Mouse (Mus musculus) heart, embryonic 11.5 days (tissue): Measurements from ENCODE around the gene H2-DMb2. TPM values are rescaled to one million over a fixed set of nuclear protein-coding genes. Genes with fewer than 3 reads are reported as not detected.

Experiments used
- ATAC-seq: fragments of 200-750 bp; cut with Nextera tagmentation; replicated peaks from 2 replicates; pipeline ENCODE4 v1.8.0; 2017; ENCODE audit warnings: moderate library complexity; ENCODE audit not compliant: insufficient number of reproducible peaks, low FRiP score, low TSS enrichment
- H3K27ac ChIP-seq: fragments of 300-500 bp; sonication (generic); 2 replicates; pipeline ENCODE4 v1.5.1; 2014; ENCODE audit warnings: mild to moderate bottlenecking, low read depth, low read length
- H3K27me3 ChIP-seq: fragments of 300-500 bp; sonication (generic); 2 replicates; pipeline ENCODE4 v1.6.1; 2014; ENCODE audit warnings: mild to moderate bottlenecking, low read length, mixed read lengths; ENCODE audit not compliant: control insufficient read depth, insufficient read depth
- H3K36me3 ChIP-seq: fragments of 300-500 bp; sonication (generic); 2 replicates; pipeline ENCODE4 v1.6.1; 2014; ENCODE audit warnings: mild to moderate bottlenecking, low read length, moderate library complexity, mixed read lengths; ENCODE audit not compliant: control insufficient read depth, insufficient read depth
- H3K4me1 ChIP-seq: fragments of 300-500 bp; sonication (generic); 2 replicates; pipeline ENCODE4 v1.6.1; 2014; ENCODE audit warnings: low read length; ENCODE audit not compliant: control insufficient read depth, insufficient read depth
- H3K4me2 ChIP-seq: fragments of 300-500 bp; sonication (generic); 2 replicates; pipeline ENCODE4 v1.6.1; 2014; ENCODE audit warnings: mild to moderate bottlenecking, moderate library complexity
- H3K4me3 ChIP-seq: fragments of 300-500 bp; sonication (generic); 2 replicates; pipeline ENCODE4 v1.5.1; 2014; ENCODE audit warnings: low read depth, low read length
- H3K9ac ChIP-seq: fragments of 300-500 bp; sonication (generic); 2 replicates; pipeline ENCODE4 v1.6.1; 2014; ENCODE audit warnings: mild to moderate bottlenecking, low read depth, low read length, moderate library complexity
- H3K9me3 ChIP-seq: fragments of 300-500 bp; sonication (generic); replicated peaks from 2 replicates; pipeline ENCODE4 v1.6.1; 2016; ENCODE audit warnings: low read length; ENCODE audit not compliant: control insufficient read depth
- WGBS: fragments of 180-500 bp; shearing (Covaris S2); extraction: QIAGEN DNeasy Blood & Tissue Kit; methylation state at CpG from one replicate; pipeline ENCODE4 v1.1.7; 2014; ENCODE audit not compliant: insufficient replicate concordance; 5-methylcytosine and 5-hydroxymethylcytosine counted together
- polyA plus RNA-seq: library from polyadenylated mRNA; unstranded; fragments of >200 nt; fragmentation: Nextera tagmentation; extraction: Ambion mirVana; gene quantifications from 2 replicates; pipeline ENCODE4 v1.2.1, GENCODE M21; 2014

The H2-DMb2 gene
- polyA plus RNA-seq, 1 experiment from 2014 or later, result not detected

DNA sequence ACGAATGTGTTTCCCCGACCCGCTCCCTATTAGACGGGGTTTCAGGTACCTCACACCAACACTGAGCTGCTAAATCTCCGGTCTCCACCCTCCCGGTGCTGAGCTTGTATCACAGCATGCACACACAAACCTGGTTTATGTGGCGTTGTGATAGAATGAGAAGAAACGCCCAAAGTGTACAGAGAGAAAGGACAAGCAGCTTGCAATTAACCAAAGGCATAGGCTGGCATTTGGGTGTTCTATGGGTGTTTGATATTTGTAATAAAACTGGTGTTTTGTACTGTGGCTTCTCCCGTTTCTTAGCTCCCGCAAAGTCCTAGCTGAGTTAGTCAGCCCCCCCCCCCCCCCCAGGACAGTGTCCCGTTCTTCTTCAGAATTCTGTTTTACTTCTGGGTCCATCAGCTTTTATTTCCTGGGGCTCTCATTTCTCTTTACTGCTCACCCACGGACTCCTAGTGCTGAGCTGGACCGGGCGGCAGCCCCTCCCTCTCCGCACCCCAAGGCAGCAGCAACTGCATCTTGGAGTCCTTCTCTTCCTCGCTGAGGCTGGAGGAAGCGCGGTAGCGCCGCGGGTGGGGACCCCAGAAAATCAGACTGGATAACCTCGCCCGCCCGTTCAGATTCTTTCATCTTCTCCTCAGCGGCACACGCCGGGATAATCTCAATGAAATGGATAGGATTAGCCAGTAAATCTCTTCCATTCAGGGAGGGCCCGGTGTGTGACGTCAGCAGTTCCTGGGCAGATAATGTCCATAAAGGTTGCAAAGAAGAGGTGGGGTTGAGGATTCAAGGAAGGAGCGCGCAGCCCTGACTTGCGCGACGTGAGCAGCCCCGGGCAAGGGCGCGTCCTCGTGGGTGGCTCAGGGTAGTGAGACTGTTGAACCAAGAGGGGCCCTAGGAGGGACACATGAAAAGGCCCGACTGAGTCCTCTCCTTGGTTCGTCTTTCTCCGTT, 54.1 kb downstream of the H2-DMb2 start, which contains the start of gene Psmb8:
Gene Psmb8, plus strand, starts transcription at position 781 of the 954 bp plus-strand sequence.
- Histone ChIP-seq H3K9me3 (no peaks in the 10 kb centered on the region), H3K4me3 (peak within 1 kb of the TSS; percentile 28), H3K9ac (no peak within 1 kb of the TSS), H3K4me2 (peak within 1 kb of the TSS; percentile 72), H3K27ac (no peak within 1 kb of the TSS), H3K27me3 (peaks cover 87% of the 10 kb centered on the region), H3K36me3 (no peaks in the 10 kb centered on the region), H3K4me1 (peaks cover 2% of the 10 kb centered on the region; the same call in 1 of the 2 replicates)
- no peak for ATAC-seq
- WGBS, result 2% methylated on average over 41 of the region's 41 CpGs

DNA sequence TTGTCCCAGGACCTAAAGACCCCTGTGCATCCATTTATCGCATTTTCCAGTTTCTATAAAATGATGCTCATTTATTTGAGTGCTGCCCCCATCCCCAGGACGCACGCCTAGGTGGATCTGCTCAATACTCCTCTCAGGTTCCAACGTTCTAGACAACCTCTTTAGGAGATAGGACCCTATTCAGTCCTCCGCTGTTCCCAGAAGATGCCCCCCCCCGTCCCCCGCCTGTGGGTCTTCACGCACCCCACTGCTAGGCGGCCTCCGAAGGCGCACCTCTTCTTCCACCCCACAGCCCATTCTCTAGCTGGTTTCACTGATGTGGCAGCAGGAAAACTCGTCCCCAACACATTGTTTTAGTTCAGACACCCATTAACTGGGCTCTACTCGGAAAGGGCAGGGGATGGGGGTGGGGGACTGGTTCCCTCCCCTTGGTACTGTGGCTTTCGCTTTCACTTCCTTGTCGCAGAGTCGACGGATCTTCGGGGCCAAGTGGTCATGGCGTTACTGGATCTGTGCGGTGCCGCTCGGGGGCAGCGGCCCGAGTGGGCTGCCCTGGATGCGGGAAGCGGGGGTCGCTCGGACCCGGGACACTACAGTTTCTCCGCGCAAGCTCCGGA, 54.9 kb downstream of the H2-DMb2 start:
- no peak for ATAC-seq
- peaks cover 2% of the 10 kb centered on the region; the same call in 1 of the 2 replicates for H3K4me1 ChIP-seq
- no peak overlapping the region for H3K27ac ChIP-seq
- 2% methylated on average over 32 of the region's 32 CpGs for whole genome bisulfite sequencing
- peak overlapping the region; percentile 72 for H3K4me2 ChIP-seq
- peak overlapping the region; percentile 28 for H3K4me3 ChIP-seq
- H3K9ac ChIP-seq, result no peak overlapping the region
- H3K27me3 ChIP-seq, result peaks cover 80% of the 10 kb centered on the region
- H3K36me3 ChIP-seq, result no peaks in the 10 kb centered on the region
- no peaks in the 10 kb centered on the region for H3K9me3 ChIP-seq

DNA sequence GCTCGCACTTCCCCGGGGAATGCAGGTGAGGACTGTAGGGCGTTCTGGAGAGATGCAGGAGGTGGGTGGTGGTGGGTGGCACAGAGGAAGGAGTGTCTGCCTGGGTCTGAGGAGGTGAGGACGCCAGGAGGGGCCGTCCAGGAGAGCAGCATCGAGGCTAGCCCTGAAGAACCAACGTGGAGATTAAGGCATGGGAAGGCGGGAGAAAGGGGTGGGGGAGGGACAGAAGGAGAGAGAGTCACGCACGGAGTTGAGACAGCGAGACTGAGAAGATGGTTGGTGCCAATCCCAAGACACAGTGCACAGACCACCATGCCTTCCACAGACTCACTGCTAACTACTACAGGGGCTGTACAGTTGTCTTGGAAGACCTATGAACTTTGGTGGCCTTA, 55.4 kb downstream of the H2-DMb2 start:
- no peak for ATAC-seq
- 7% methylated on average over 11 of the region's 11 CpGs for WGBS
- H3K27ac ChIP-seq, result no peak overlapping the region
- H3K27me3 ChIP-seq, result peaks cover 82% of the 10 kb centered on the region
- no peaks in the 10 kb centered on the region for H3K36me3 ChIP-seq
- H3K9me3 ChIP-seq, result no peaks in the 10 kb centered on the region
- H3K4me3 ChIP-seq, result peak overlapping the region; percentile 28
- H3K9ac ChIP-seq, result no peak overlapping the region
- peak overlapping the region; percentile 72 for H3K4me2 ChIP-seq
- peaks cover 2% of the 10 kb centered on the region; the same call in 1 of the 2 replicates for H3K4me1 ChIP-seq

DNA sequence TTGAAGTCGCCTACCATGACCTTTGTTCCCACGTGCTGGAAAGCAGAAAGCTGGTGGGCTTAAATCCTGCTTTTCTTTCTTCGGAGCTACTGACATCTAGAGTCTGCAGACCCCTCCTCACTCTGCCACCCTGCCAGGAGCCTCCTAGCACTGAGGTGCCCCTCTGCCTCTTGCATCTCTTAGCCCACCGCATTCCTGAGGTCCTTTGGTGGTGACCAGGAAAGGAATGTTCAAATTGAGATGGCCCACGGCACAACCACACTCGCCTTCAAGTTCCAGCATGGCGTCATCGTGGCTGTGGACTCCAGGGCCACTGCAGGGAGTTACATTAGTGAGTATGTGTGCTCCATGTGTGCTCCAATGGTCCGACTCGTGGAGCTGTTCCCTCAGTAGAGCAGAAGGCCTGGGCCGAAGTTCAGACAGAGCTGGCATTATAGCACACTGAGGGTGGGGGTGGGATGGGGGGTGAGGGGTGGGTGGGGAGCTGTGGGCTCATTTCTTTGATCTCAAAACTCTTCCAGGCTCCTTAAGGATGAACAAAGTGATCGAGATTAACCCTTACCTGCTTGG, 56.0 kb downstream of the H2-DMb2 start:
- Histone ChIP-seq H3K27ac (no peak overlapping the region), H3K4me2 (no peak overlapping the region), H3K4me1 (peaks cover 2% of the 10 kb centered on the region; the same call in 1 of the 2 replicates), H3K4me3 (no peak overlapping the region), H3K9me3 (no peaks in the 10 kb centered on the region), H3K9ac (no peak overlapping the region), H3K27me3 (peaks cover 80% of the 10 kb centered on the region), H3K36me3 (no peaks in the 10 kb centered on the region)
- no peak for ATAC-seq
- WGBS, result 64% methylated on average over 12 of the region's 12 CpGs

DNA sequence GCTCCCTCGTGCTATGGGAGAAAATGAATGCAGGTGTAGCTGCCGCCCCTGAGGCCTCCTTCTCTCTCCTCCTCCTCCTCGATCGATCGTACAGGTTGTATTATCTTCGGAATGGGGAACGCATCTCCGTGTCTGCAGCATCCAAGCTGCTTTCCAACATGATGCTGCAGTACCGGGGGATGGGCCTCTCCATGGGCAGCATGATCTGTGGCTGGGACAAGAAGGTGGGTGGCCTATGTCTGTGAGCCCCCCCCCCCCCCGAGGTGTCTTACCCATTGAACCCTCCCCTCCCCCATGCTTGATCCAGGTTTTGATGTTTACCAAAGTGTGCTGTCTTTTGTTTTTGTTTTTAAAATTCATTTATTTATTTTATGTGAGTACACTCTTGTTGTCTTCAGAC, 56.9 kb downstream of the H2-DMb2 start:
- no peaks in the 10 kb centered on the region for H3K36me3 ChIP-seq
- H3K9ac ChIP-seq, result no peak overlapping the region
- H3K27me3 ChIP-seq, result peaks cover 75% of the 10 kb centered on the region
- H3K4me2 ChIP-seq, result no peak overlapping the region
- WGBS, result 76% methylated on average over 10 of the region's 10 CpGs
- peaks cover 6% of the 10 kb centered on the region for H3K4me1 ChIP-seq
- no peaks in the 10 kb centered on the region for H3K9me3 ChIP-seq
- no peak overlapping the region for H3K27ac ChIP-seq
- ATAC-seq, result no peak
- no peak overlapping the region for H3K4me3 ChIP-seq

DNA sequence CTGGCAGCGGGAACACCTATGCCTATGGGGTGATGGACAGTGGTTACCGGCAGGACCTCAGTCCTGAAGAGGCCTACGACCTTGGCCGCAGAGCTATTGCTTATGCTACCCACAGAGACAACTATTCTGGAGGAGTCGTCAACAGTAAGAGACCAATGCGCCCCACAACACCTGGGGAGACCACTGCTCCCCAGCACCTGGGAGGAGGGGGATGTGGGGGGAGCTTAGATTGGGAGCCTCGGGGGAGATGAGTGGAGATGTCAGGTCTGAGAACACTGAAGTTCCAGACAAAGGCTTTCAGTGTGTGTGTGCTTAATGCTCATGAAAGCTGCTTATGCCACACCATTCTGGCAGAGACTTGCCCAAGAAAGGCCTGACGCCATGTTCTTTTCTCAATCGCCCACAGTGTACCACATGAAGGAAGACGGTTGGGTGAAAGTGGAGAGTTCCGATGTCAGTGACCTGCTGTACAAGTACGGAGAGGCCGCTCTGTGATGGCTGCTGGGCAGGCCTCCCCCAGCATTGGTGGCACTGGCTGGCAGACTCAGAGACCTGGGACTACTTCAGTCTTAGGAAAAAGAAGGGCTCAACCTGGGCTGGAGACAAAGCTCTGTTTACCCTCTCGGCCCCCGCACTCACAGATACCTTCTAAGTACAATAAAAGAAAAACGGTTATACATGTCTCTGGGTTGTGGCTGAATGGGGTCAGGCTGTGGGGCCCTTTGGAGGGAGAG, 57.8 kb downstream of the H2-DMb2 start:
- WGBS, result 76% methylated on average over 16 of the region's 16 CpGs
- peaks cover 74% of the 10 kb centered on the region for H3K27me3 ChIP-seq

More for the DNA sequence above, 57.8 kb downstream of the H2-DMb2 start:
- ATAC-seq, result no peak
- H3K4me1 ChIP-seq, result peaks cover 13% of the 10 kb centered on the region
- no peak overlapping the region for H3K9ac ChIP-seq
- H3K27ac ChIP-seq, result no peak overlapping the region
- H3K36me3 ChIP-seq, result no peaks in the 10 kb centered on the region
- H3K4me2 ChIP-seq, result no peak overlapping the region
- no peaks in the 10 kb centered on the region for H3K9me3 ChIP-seq
- H3K4me3 ChIP-seq, result no peak overlapping the region
